Mouse (Mus musculus): ENCODE results near the gene Arvcf. TPM values are rescaled to one million over a fixed set of nuclear protein-coding genes. Genes with fewer than 3 reads are reported as not detected.

The Arvcf gene
- total and polyA plus RNA-seq, 3 experiments: 9.1 to 14.5 TPM; not detected in 1

- peaks cover 4 to 35% of the 10 kb centered on the region in 2 experiments for H3K36me3 ChIP-seq (ENCODE audit: control insufficient read depth in 1 of 2, insufficient read depth in 2 of 2, low read length in 2 of 2)
- H3K27me3 ChIP-seq (ENCODE audit: control insufficient read depth in 1 of 2, insufficient read depth in 2 of 2, low read length in 2 of 2): no peaks in the 10 kb centered on the region
- no peaks in the 10 kb centered on the region; the same call in 1 of the 2 replicates for H3K79me2 ChIP-seq (ENCODE audit: control insufficient read depth, insufficient read depth, low read length, poor library complexity)
- TF ChIP-seq SMC3 (IDR thresholded peaks at IDR 0.05; ENCODE audit: low read depth, low read length): no peak
- TF ChIP-seq ZMIZ1 (IDR thresholded peaks at IDR 0.05; ENCODE audit: low read depth, low read length): no peak
- TF ChIP-seq MYC (IDR thresholded peaks at IDR 0.05; ENCODE audit: low read depth, low read length): no peak
- no peak for TF ChIP-seq MEF2A (IDR thresholded peaks at IDR 0.05; ENCODE audit: extremely low read depth, insufficient replicate concordance, low read depth, low read length, poor library complexity, severe bottlenecking)
- TF ChIP-seq NRF1 (IDR thresholded peaks at IDR 0.05; ENCODE audit: insufficient read depth, low read depth, low read length, poor library complexity, severe bottlenecking): no peak
- TF ChIP-seq TCF12 (IDR thresholded peaks at IDR 0.05; ENCODE audit: low read depth, low read length): no peak
- no peak for TF ChIP-seq POLR2AphosphoS5 (IDR thresholded peaks at IDR 0.05; ENCODE audit: borderline replicate concordance, low read depth, low read length)
- no peak for TF ChIP-seq MYB (IDR thresholded peaks at IDR 0.05; ENCODE audit: low read depth, low read length)
- no peak for TF ChIP-seq BHLHE40 (IDR thresholded peaks at IDR 0.05; ENCODE audit: borderline replicate concordance, low read depth, low read length)
- TF ChIP-seq ZKSCAN1 (IDR thresholded peaks at IDR 0.05; ENCODE audit: low read depth, low read length): no peak
- TF ChIP-seq TBP (IDR thresholded peaks at IDR 0.05; ENCODE audit: low read depth, low read length): no peak
- H3K4me1 ChIP-seq (ENCODE audit: control insufficient read depth in 1 of 2, insufficient read depth in 2 of 2, low read length in 2 of 2): peaks cover 27 to 33% of the 10 kb centered on the region in 2 experiments
- DNase-seq (ENCODE audit: low read depth, low spot score): no peak
- no peak overlapping the region for H3K4me3 ChIP-seq (ENCODE audit: control insufficient read depth in 1 of 2, insufficient read depth in 1 of 2, low read depth in 2 of 2, low read length in 2 of 2)
- no peak overlapping the region for H3K9ac ChIP-seq (ENCODE audit: control insufficient read depth, low read depth, low read length, poor library complexity, severe bottlenecking)
- H3K9me3 ChIP-seq (replicated peaks; ENCODE audit: insufficient read depth, low read length): no peaks in the 10 kb centered on the region
- H3K27ac ChIP-seq (ENCODE audit: control insufficient read depth, low read depth, low read length): no peak overlapping the region
Measured at GRCm38 (mm10) chr16:18416837-18417236, 68.9 kb downstream of the Arvcf start.

- Histone ChIP-seq H3K79me2 (ENCODE audit: control insufficient read depth, insufficient read depth, low read length, poor library complexity) (no peaks in the 10 kb centered on the region; the same call in 1 of the 2 replicates), H3K27ac (ENCODE audit: control insufficient read depth, low read depth, low read length) (no peak overlapping the region), H3K9ac (ENCODE audit: control insufficient read depth, low read depth, low read length, poor library complexity, severe bottlenecking) (no peak overlapping the region), H3K27me3 (ENCODE audit: control insufficient read depth in 1 of 2, insufficient read depth in 2 of 2, low read length in 2 of 2) (no peaks in the 10 kb centered on the region), H3K9me3 (replicated peaks; ENCODE audit: insufficient read depth, low read length) (no peaks in the 10 kb centered on the region), H3K4me1 (ENCODE audit: control insufficient read depth in 1 of 2, insufficient read depth in 2 of 2, low read length in 2 of 2) (peaks cover 24 to 31% of the 10 kb centered on the region in 2 experiments), H3K4me3 (ENCODE audit: control insufficient read depth in 1 of 2, insufficient read depth in 1 of 2, low read depth in 2 of 2, low read length in 2 of 2) (no peak overlapping the region), H3K36me3 (ENCODE audit: control insufficient read depth in 1 of 2, insufficient read depth in 2 of 2, low read length in 2 of 2) (peaks cover 4 to 33% of the 10 kb centered on the region in 2 experiments)
- TF ChIP-seq RAD21 (IDR thresholded peaks at IDR 0.05; ENCODE audit: low read depth, low read length): no peak
- no peak for TF ChIP-seq ZMIZ1 (IDR thresholded peaks at IDR 0.05; ENCODE audit: low read depth, low read length)
- TF ChIP-seq HCFC1 (IDR thresholded peaks at IDR 0.05; ENCODE audit: low read depth, low read length): no peak
- TF ChIP-seq MYB (IDR thresholded peaks at IDR 0.05; ENCODE audit: low read depth, low read length): no peak
- no peak for TF ChIP-seq ELF1 (IDR thresholded peaks at IDR 0.05; ENCODE audit: low read depth, low read length)
- TF ChIP-seq CHD1 (IDR thresholded peaks at IDR 0.05; ENCODE audit: low read depth, low read length): no peak
- no peak for TF ChIP-seq E2F4 (IDR thresholded peaks at IDR 0.05; ENCODE audit: borderline replicate concordance, low read depth, low read length)
- TF ChIP-seq MAX (IDR thresholded peaks at IDR 0.05; ENCODE audit: low read length): no peak
- TF ChIP-seq GABPA (IDR thresholded peaks at IDR 0.05; ENCODE audit: low read depth, low read length): no peak
- TF ChIP-seq JUND (IDR thresholded peaks at IDR 0.05; ENCODE audit: low read depth, low read length): no peak
- no peak for TF ChIP-seq USF1 (IDR thresholded peaks at IDR 0.05; ENCODE audit: low read depth, low read length)
- no peak for TF ChIP-seq TCF12 (IDR thresholded peaks at IDR 0.05; ENCODE audit: low read depth, low read length)
- no peak for TF ChIP-seq MAFK (IDR thresholded peaks at IDR 0.05; ENCODE audit: borderline replicate concordance, low read depth, low read length)
- no peak for TF ChIP-seq RCOR1 (IDR thresholded peaks at IDR 0.05; ENCODE audit: low read depth, low read length)
- no peak for TF ChIP-seq UBTF (IDR thresholded peaks at IDR 0.05; ENCODE audit: borderline replicate concordance, insufficient read depth, low read depth, low read length)
- no peak for TF ChIP-seq CTCF (IDR thresholded peaks at IDR 0.05 in 2 of 3, conservative IDR thresholded peaks at IDR 0.05 in 1 of 3; ENCODE audit: control insufficient read depth in 1 of 3, insufficient read depth in 1 of 3, low read depth in 2 of 3, low read length in 3 of 3, poor library complexity in 1 of 3, severe bottlenecking in 1 of 3)
- no peak for TF ChIP-seq TAL1 (IDR thresholded peaks at IDR 0.05; ENCODE audit: low read length)
- no peak for DNase-seq (ENCODE audit: low read depth, low spot score)
Measured at GRCm38 (mm10) chr16:18417491-18417890, 69.5 kb downstream of the Arvcf start.

All from MEL (cell line).